Mouse (Mus musculus) hindbrain, embryonic 14.5 days (tissue): ENCODE data around the gene Pcna. TPM values are rescaled to one million over a fixed set of nuclear protein-coding genes. Genes with fewer than 3 reads are reported as not detected.

Experiments
- ATAC-seq: fragments of 200-750 bp; cut with Nextera tagmentation; 2 replicates; pipeline ENCODE4 v1.8.0; 2017; ENCODE audit warnings: moderate number of reproducible peaks, mild to moderate bottlenecking, moderate TSS enrichment, moderate library complexity; ENCODE audit not compliant: low FRiP score
- DNase-seq: peaks from one replicate; pipeline ENCODE4 v3.0.0-alpha.2; 2015; ENCODE audit warnings: low spot score
- H3K27ac ChIP-seq: fragments of 300-500 bp; sonication (generic); 2 replicates; pipeline ENCODE4 v1.5.1; 2014; ENCODE audit warnings: mild to moderate bottlenecking, moderate library complexity
- H3K27me3 ChIP-seq: fragments of 300-500 bp; sonication (generic); 2 replicates; pipeline ENCODE4 v1.6.1; 2014; ENCODE audit warnings: mild to moderate bottlenecking, low read length, mixed read lengths; ENCODE audit not compliant: control insufficient read depth, insufficient read depth
- H3K36me3 ChIP-seq: fragments of 300-500 bp; sonication (generic); replicated peaks from 2 replicates; pipeline ENCODE4 v1.6.1; 2014; ENCODE audit not compliant: control insufficient read depth, insufficient read depth
- H3K4me1 ChIP-seq: fragments of 300-500 bp; sonication (generic); replicated peaks from 2 replicates; pipeline ENCODE4 v1.6.1; 2014; ENCODE audit warnings: antibody characterized with exemption, low read length, mixed read lengths; ENCODE audit not compliant: control insufficient read depth, insufficient read depth
- H3K4me2 ChIP-seq: fragments of 300-500 bp; sonication (generic); replicated peaks from 2 replicates; pipeline ENCODE4 v1.6.1; 2014; ENCODE audit warnings: mild to moderate bottlenecking, moderate library complexity
- H3K4me3 ChIP-seq: fragments of 300-500 bp; sonication (generic); replicated peaks from 2 replicates; pipeline ENCODE4 v1.5.1; 2014; ENCODE audit warnings: mild to moderate bottlenecking, low read length
- H3K9ac ChIP-seq: fragments of 300-500 bp; sonication (generic); 2 replicates; pipeline ENCODE4 v1.6.1; 2014
- H3K9me3 ChIP-seq: fragments of 300-500 bp; sonication (generic); 2 replicates; pipeline ENCODE4 v1.6.1; 2016; ENCODE audit warnings: low read length; ENCODE audit not compliant: control insufficient read depth
- WGBS: fragments of 180-500 bp; shearing (Covaris S2); extraction: QIAGEN DNeasy Blood & Tissue Kit; methylation state at CpG from one replicate; pipeline ENCODE4 v1.1.7; 2014; 5-methylcytosine and 5-hydroxymethylcytosine counted together
- polyA plus RNA-seq: library from polyadenylated mRNA; unstranded; fragments of >200 nt; fragmentation: Nextera tagmentation; extraction: Ambion mirVana; gene quantifications from 2 replicates; pipeline ENCODE4 v1.2.1, GENCODE M21; 2014

Gene Pcna
- polyA plus RNA-seq, 1 experiment from 2014 or later = 111 TPM

- peak overlapping the region; percentile 93 for H3K4me3 ChIP-seq
- peak overlapping the region; percentile 77 for H3K4me2 ChIP-seq
- H3K9me3 ChIP-seq = no peaks in the 10 kb centered on the region
- DNase-seq (no peak), ATAC-seq (no peak)
- H3K36me3 ChIP-seq = no peaks in the 10 kb centered on the region
- WGBS = 13% methylated on average over 6 of the region's 6 CpGs
- no peaks in the 10 kb centered on the region for H3K27me3 ChIP-seq
- H3K27ac ChIP-seq = peak overlapping the region; percentile 88
- peaks cover 15% of the 10 kb centered on the region for H3K4me1 ChIP-seq
- peak overlapping the region; percentile 94 for H3K9ac ChIP-seq
These were observed 11.2 kb upstream of the Pcna start for GRCm38 (mm10) chr2:132264266-132264710.

GRCm38 (mm10) chr2:132263421-132264265 lies 10.5 kb upstream of the Pcna start:
- Histone ChIP-seq H3K9ac (peak overlapping the region; percentile 94), H3K27me3 (no peaks in the 10 kb centered on the region), H3K36me3 (no peaks in the 10 kb centered on the region), H3K4me3 (peak overlapping the region; percentile 93), H3K9me3 (no peaks in the 10 kb centered on the region), H3K27ac (peak overlapping the region; percentile 88), H3K4me2 (peak overlapping the region; percentile 77), H3K4me1 (peaks cover 15% of the 10 kb centered on the region)
- peak; percentile 51 for DNase-seq
- ATAC-seq = peak; percentile 29; the same call in 1 of the 2 replicates
- WGBS = under 1% methylated on average over 47 of the region's 47 CpGs

- Histone ChIP-seq H3K36me3 (no peaks in the 10 kb centered on the region), H3K27me3 (no peaks in the 10 kb centered on the region), H3K9ac (peak within 1 kb of the TSS; percentile 94), H3K9me3 (no peaks in the 10 kb centered on the region), H3K27ac (peak within 1 kb of the TSS; percentile 88), H3K4me1 (peaks cover 15% of the 10 kb centered on the region), H3K4me3 (peak within 1 kb of the TSS; percentile 93), H3K4me2 (peak within 1 kb of the TSS; percentile 77)
- WGBS = under 1% methylated on average over 43 of the region's 49 CpGs
- DNase-seq (peak; percentile 98), ATAC-seq (peak; percentile 99)
These were observed 9.8 kb upstream of the Pcna start, which contains the start of gene Cds2 for GRCm38 (mm10) chr2:132262879-132263398. TSS of gene Cds2 (plus strand) at chr2:132263148.

GRCm38 (mm10) chr2:132262175-132262574 lies 9.1 kb upstream of the Pcna start:
- peak overlapping the region; percentile 20; the same call in 1 of the 2 replicates for H3K27ac ChIP-seq
- 75% methylated on average over 6 of the region's 6 CpGs for WGBS
- no peaks in the 10 kb centered on the region for H3K9me3 ChIP-seq
- H3K27me3 ChIP-seq = no peaks in the 10 kb centered on the region
- H3K4me1 ChIP-seq = peaks cover 15% of the 10 kb centered on the region
- peak overlapping the region; percentile 54; the same call in 1 of the 2 replicates for H3K4me2 ChIP-seq
- no peak overlapping the region for H3K9ac ChIP-seq
- H3K36me3 ChIP-seq = no peaks in the 10 kb centered on the region
- H3K4me3 ChIP-seq = no peak overlapping the region
- ATAC-seq = no peak
- no peak for DNase-seq

GRCm38 (mm10) chr2:132260601-132261000 lies 7.5 kb upstream of the Pcna start:
- H3K27me3 ChIP-seq = no peaks in the 10 kb centered on the region
- DNase-seq (no peak), ATAC-seq (no peak)
- no peak overlapping the region for H3K27ac ChIP-seq
- H3K9me3 ChIP-seq = no peaks in the 10 kb centered on the region
- H3K4me1 ChIP-seq = peaks cover 15% of the 10 kb centered on the region
- no peak overlapping the region for H3K4me3 ChIP-seq
- no peak overlapping the region for H3K4me2 ChIP-seq
- no peak overlapping the region for H3K9ac ChIP-seq
- no peaks in the 10 kb centered on the region for H3K36me3 ChIP-seq
- 94% methylated on average over 3 of the region's 3 CpGs for WGBS

GRCm38 (mm10) chr2:132257350-132258068 lies 4.4 kb upstream of the Pcna start:
- H3K4me1 ChIP-seq = no peaks in the 10 kb centered on the region
- WGBS = 95% methylated on average over 6 of the region's 6 CpGs
- H3K9me3 ChIP-seq = no peaks in the 10 kb centered on the region
- no peak overlapping the region for H3K27ac ChIP-seq
- no peak overlapping the region for H3K4me2 ChIP-seq
- DNase-seq = no peak
- H3K36me3 ChIP-seq = no peaks in the 10 kb centered on the region
- no peak for ATAC-seq
- no peak overlapping the region for H3K9ac ChIP-seq
- H3K4me3 ChIP-seq = no peak overlapping the region
- no peaks in the 10 kb centered on the region for H3K27me3 ChIP-seq

GRCm38 (mm10) chr2:132253603-132254002 lies 489 bp upstream of the Pcna start:
- no peaks in the 10 kb centered on the region for H3K27me3 ChIP-seq
- H3K4me1 ChIP-seq = peaks cover 9% of the 10 kb centered on the region
- H3K9me3 ChIP-seq = no peaks in the 10 kb centered on the region
- H3K4me2 ChIP-seq = peak overlapping the region; percentile 94
- H3K27ac ChIP-seq = peak overlapping the region; percentile 82
- peaks cover 18% of the 10 kb centered on the region for H3K36me3 ChIP-seq
- ATAC-seq (no peak), DNase-seq (no peak)
- peak overlapping the region; percentile 54 for H3K4me3 ChIP-seq
- peak overlapping the region; percentile 55 for H3K9ac ChIP-seq
- 2% methylated on average over 7 of the region's 7 CpGs for WGBS

- peaks cover 18% of the 10 kb centered on the region for H3K36me3 ChIP-seq
- no peaks in the 10 kb centered on the region for H3K9me3 ChIP-seq
- peak overlapping the region; percentile 54 for H3K4me3 ChIP-seq
- no peak overlapping the region for H3K27ac ChIP-seq
- peak overlapping the region; percentile 94 for H3K4me2 ChIP-seq
- ATAC-seq (no peak), DNase-seq (no peak)
- H3K4me1 ChIP-seq = peaks cover 17% of the 10 kb centered on the region
- H3K27me3 ChIP-seq = no peaks in the 10 kb centered on the region
- peak overlapping the region; percentile 55 for H3K9ac ChIP-seq
- WGBS = 12% methylated on average over 8 of the region's 8 CpGs
These were observed 1.2 kb downstream of the Pcna start for GRCm38 (mm10) chr2:132251911-132252310.
